Mouse (Mus musculus) G1E (cell line): ENCODE results near the gene Phc2.

Experiments
- CTCF ChIP-seq: IDR thresholded peaks from 2 replicates; pipeline ENCODE4 v1.5.1; 2012; ENCODE audit warnings: low read depth, low read length, inconsistent platforms, mixed read lengths
- GATA1 ChIP-seq: IDR thresholded peaks from 2 replicates; pipeline ENCODE4 v1.6.1; 2012; ENCODE audit warnings: borderline replicate concordance, low read length, inconsistent platforms, mixed read lengths

DNA sequence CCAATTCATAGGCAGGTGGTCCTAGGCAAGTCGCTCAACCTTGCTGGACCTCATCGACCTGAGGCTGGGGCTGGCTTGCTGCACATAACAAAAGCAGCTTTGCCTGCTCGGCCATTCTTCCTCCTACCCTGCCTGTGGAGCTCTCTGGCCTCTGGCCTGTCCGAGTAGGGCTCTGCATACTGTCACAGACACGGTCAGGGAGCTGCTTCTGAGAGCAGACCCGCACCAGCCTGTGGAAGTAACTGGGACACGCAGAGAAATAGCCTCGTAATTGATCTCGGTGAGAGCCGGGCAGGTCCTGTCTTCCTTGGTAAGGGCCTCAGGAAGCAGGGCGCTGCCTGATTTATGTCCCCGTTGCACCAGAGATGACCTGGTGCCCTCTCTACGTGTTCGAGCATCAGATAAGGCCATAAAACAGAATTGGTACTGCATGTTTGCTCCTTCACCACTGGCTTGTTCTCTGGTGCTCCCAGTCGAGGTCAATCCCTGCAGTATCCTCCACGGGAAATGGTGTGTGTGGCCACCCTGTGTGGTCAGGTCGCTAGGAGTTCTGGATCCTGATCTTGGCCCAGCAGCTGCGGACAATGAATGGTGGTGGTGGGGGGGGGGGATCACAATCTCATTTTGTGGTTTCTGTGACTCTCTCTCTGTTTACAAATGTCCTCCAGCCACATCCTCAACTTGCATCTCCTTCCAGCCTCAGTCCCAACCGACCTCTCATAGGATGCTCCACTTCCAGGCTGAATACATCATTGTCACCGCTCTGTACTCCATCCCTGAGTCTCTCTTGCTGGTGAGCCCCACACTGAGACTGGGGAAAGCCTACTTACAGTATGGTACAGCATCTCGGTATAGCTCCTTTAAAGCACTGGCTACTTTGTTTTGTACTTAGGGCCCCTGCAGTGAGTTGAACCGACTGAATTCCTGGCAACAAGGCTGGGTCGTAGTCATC lies 12.5 kb upstream of the Phc2 start:
- TF ChIP-seq CTCF (no peak), GATA1 (no peak)
